Mouse (Mus musculus) Muller cell, postnatal 12 days (primary cell): ENCODE measurements at regions not wholly inside any gene's neighbourhood (a gene's known extent, or its start where the extent isn't known, plus 50 kb on each side); places are given as distances from the start of the nearest gene placed in this dataset.

Source experiments
- DNase-seq: peaks from one replicate; pipeline ENCODE4 v3.0.0-alpha.2; 2015; ENCODE audit errors: inconsistent ontology term

GRCm38 (mm10) chr6:51162208-51163082, 270.0 kb upstream of the Nfe2l3 start:
- no peak for DNase-seq

GRCm38 (mm10) chr6:51163266-51163665, 269.2 kb upstream of the Nfe2l3 start:
- DNase-seq: no peak

- DNase-seq: no peak
These were observed 268.6 kb upstream of the Nfe2l3 start for GRCm38 (mm10) chr6:51163882-51164281.

GRCm38 (mm10) chr6:51167028-51167427, 265.4 kb upstream of the Nfe2l3 start:
- no peak for DNase-seq

- DNase-seq: peak; percentile 78
These were observed 264.4 kb upstream of the Nfe2l3 start for GRCm38 (mm10) chr6:51168048-51168447.

- no peak for DNase-seq
These were observed 263.4 kb upstream of the Nfe2l3 start for GRCm38 (mm10) chr6:51168775-51169695.

- DNase-seq: no peak
These were observed 262.5 kb upstream of the Nfe2l3 start for GRCm38 (mm10) chr6:51169971-51170411.

GRCm38 (mm10) chr6:51170414-51170813, 262.1 kb upstream of the Nfe2l3 start:
- no peak for DNase-seq

GRCm38 (mm10) chr6:51170871-51171270, 261.6 kb upstream of the Nfe2l3 start:
- peak; percentile 77 for DNase-seq

GRCm38 (mm10) chr6:51171761-51172160, 260.7 kb upstream of the Nfe2l3 start:
- DNase-seq: no peak

- no peak for DNase-seq
These were observed 260.1 kb upstream of the Nfe2l3 start for GRCm38 (mm10) chr6:51172331-51172791.

GRCm38 (mm10) chr6:51172856-51173619, 259.4 kb upstream of the Nfe2l3 start:
- no peak for DNase-seq

GRCm38 (mm10) chr6:51173620-51174442, 258.6 kb upstream of the Nfe2l3 start:
- DNase-seq: no peak

- no peak for DNase-seq
These were observed 257.9 kb upstream of the Nfe2l3 start for GRCm38 (mm10) chr6:51174443-51175021.

- no peak for DNase-seq
These were observed 256.6 kb upstream of the Nfe2l3 start for GRCm38 (mm10) chr6:51175616-51176590.

- DNase-seq: no peak
These were observed 255.6 kb upstream of the Nfe2l3 start for GRCm38 (mm10) chr6:51176791-51177433.

GRCm38 (mm10) chr6:51177701-51178060, 254.8 kb upstream of the Nfe2l3 start:
- DNase-seq: no peak

- peak; percentile 97 for DNase-seq
These were observed 254.2 kb upstream of the Nfe2l3 start for GRCm38 (mm10) chr6:51178061-51178791.
